Mouse (Mus musculus) heart, adult 18-20 months (tissue): ENCODE results near the gene Strn3. TPM values are rescaled to one million over a fixed set of nuclear protein-coding genes. Genes with fewer than 3 reads are reported as not detected.
"Not testable (repeated sequence)": the region's sequence is repeated elsewhere in the genome, so short reads cannot be mapped to it uniquely, and the experiment has no call there.

Source experiments
- DNase-seq, 2 experiments: peaks; one replicate each; pipeline ENCODE4 v3.0.0; 2021 to 2022; ENCODE audit warnings: mixed read lengths in 1 of 2
- total RNA-seq, 2 experiments: library from RNA; stranded (reverse); gene quantifications; 2 replicates each; pipeline ENCODE4 v1.2.3; 2021

Gene Strn3
- total RNA-seq, 2 experiments from 2014 or later: 102 to 109 TPM

DNA sequence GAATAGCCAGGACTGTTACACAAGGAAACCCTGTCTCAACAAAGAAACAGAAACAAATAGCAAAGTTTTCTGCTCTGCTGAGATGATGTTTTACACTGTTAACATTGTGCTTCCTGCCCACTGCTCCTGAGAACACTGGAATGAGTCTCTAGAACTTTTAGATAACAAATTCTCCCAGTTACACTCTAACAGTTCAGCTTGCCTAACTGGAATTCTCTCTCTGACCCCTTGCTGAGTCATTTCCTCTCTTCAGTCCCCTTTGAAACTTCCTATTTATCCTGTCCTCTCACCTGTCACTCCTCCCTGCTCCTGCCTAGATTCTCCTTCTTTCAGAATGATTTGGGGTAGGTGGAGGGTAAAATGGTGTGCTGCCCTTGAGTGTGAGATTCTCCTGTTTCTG, 2.4 kb upstream of the Strn3 start:
- no peak for DNase-seq

DNA sequence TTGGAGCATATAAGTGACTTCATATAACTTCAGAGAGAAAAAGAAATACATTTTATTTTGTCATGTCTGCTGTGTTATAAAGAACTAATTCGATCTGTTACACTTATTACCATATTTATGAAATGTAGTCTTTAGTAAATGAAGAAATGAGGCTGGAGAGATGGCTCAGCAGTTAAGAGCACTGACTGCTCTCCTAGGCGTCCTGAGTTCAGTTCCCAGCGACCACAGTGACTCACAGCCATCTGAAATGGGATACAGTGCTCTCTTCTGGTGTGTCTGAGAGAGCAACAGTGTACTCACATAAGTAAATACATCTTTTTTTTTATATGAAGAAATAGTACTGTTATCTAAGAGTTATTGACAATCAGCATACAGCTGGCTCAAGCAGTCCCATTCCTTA, 1.7 kb upstream of the Strn3 start:
- DNase-seq: no peak

DNA sequence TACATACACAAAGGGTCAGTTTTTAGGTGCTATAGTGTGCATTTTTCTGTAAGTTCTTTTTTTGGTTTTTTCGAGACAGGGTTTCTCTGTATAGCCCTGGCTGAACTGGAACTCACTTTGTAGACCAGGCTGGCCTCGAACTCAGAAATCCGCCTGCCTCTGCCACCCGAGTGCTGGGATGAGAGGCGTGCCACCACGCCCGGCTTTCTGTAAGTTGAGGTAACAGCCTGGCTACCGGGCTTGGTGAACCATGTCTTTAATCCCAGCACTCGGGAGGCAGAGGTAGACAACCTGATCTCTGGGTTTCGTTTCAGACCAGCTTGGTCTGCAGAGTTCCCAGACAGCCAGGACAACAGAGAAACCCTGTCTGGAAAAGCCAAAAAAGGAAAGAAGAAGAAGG, 1.2 kb upstream of the Strn3 start:
- DNase-seq: not testable (repeated sequence)

DNA sequence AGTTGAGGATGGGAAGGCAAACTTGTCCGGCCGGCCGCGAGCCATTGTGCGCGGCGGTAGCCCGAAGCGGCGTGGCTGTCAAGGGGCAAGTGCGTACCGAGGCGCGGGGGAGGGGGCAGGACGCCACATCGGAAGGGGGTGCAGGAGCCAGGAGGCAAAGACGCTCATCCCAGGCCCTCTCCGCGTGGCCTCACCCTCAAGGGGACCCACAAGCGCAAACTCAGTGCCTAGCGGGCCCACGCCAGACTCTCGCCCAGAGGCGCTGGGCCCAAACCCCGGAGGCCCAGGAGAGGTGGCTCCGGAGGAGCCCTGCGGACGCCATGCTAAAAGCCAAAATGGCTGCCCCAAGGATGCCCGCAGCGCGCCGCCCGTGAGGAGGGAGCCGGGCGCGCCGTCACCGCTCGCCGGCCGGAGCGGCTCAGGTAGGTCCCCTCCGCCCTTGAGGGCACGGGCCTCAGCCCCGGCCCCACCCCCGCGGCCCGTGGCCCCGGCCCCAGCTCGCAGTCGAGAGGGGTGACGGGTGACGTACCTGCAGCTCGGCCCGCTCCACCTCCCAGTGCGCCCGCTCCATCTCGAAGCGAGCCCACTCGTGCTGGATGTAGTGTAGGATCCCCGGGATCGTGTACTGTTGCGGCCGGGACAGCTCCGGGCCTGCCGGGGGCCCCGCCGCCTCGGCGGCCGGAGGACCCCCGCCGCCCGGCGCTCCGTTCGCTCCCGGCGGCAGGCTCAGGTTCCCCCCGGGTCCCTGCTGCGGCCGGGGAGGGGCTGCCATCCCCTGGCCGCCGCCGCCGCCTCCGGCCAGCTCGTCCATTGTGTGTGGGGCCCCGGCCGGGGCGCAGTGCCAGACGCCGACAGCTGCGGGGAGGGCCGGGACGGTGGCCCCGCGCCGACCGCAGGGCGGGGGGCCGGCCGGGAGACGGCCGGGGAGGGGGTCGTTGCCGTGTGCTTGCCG, 528 bp downstream of the Strn3 start, which contains the start of gene Ap4s1:
TSS of gene Ap4s1 (plus strand) at position 141 of the 952 bp plus-strand sequence.
- peak; percentile 79 to 85 for DNase-seq

DNA sequence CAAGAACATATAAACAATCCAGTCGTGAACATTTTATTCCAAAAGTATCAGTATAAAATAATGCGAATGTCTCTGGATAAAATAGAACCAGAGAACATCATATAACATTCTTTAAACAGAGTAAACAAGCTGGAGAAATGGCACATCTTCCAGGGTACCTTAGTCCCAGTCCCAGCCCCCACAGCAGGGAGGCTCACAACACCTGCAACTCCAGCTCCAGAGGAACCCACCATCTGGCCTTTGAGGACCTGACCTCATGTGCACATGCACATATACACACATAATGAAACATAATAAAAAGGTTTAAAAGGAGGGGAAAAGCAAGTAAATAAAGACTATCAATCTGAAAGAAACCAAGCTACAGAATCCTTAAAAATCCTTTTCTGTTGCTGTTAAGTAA, 3.2 kb downstream of the Strn3 start:
- no peak for DNase-seq

DNA sequence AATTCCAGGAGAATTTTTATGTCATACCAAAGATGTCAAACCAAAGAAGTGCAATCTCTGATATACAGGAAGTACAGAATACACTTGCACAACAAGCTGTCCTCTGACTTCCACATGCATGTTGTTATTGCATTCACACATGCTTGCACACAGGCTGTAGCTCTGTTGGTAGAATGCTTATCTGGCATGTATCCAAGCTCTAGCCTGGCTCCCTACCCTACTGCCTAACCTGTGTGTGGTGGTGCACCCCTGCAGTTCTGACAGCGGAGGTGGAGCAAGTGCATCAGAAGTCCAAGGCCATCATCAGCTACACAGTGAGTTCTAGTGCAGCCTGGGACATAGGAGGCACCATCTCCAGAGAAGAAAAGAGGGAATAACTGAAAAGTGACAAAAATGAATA, 12.9 kb downstream of the Strn3 start:
- peak in 1 of 2 experiments; percentile 41 for DNase-seq

DNA sequence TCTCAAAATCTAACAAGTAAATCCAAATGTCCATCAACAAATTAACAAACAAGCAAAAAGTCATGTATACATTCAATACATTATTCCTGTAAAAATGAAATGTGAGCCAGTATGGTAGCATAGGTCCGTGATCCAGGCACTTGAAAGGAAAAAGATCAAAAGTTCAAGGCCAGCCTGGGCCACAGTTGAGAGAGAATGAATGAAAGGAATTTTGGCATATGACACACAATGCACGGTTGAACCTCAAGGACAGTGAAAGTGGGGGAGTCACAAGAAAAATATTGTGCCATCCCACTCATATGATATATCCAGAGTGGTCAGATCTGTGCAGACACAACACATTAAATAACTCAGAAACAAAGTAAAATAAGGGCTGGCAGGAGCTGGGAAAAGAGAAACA, 15.3 kb downstream of the Strn3 start:
- no peak for DNase-seq

DNA sequence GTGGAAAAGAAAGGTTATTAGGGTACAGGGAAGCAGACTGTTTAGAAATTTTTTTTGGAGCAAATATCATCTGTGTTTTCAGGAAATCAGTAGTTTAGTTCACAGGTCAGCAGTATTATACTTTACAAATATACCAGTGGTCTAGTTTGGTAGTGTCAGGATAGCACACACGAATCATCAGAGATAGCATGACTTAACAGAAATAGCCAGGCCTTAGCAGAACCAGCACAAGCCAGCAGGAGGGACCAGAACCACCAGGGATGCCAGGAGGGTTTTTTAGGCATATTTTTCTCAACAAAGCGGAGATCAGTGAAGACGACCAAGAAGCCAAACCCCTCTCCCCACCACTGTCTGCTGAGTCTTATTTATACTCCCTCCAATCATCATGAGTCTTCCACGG, 18.4 kb downstream of the Strn3 start:
- DNase-seq: no peak

DNA sequence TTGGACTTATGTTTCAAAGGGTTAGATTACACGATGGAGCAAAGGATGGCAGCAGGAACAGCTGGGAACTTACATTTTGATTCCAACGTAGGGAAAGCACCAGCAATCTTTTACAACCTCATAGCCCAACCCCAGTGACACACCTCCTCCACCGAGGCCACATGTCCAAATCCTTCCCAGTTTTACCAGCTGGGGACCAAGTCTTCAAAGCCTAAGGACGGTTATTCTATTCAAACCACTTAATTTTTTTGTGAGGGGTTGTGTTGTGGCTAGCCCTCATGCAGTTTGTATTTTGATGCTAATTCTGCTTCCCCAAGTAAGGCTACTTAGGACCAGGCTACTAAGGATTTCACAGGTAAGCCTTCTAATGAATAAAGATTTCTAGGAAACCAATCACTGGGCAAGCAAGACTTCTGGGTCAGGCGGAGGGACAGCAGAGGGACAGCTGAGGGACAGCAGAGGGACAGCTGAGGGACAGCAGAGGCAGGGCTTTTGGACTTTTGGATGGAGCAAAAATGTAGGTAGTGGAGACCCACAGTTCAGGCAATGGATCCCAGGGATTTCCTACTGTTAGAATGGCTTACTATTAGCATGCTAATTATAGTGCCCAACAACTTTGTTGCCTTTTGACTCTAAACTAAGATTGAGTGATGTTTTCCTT, 20.3 kb downstream of the Strn3 start:
- DNase-seq: no peak

DNA sequence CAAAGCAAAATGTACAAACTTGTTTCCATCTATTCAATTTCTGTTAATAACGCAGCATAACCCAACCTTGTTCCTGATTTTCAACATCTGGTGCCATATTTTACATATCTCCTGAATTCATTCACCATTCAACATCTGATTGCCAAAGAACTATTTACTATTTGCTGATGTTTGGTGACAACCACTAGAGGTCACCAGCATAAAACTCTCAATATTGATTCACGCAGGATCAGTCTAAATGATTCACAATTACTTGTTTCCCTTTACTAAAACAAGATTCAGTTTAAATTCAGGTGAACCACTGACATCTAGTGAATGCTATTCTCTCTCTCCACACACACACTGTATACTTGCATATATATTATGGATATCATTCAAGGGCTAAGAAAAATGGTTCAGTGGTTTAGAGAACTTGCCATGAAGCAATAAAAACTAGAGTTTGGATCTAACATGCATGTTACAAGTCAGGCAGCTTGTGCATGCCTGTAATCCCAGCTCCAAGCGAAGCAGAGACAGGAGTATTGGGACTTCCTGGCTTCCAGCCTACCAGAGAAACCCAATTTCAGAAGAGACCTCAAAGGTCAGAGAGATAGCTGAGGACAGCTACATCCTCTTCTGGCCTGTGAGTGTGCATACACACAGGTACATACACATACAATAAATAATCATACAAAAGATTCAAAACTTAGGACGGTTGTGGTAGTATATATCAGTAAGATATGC, 24.8 kb downstream of the Strn3 start:
- DNase-seq: no peak

DNA sequence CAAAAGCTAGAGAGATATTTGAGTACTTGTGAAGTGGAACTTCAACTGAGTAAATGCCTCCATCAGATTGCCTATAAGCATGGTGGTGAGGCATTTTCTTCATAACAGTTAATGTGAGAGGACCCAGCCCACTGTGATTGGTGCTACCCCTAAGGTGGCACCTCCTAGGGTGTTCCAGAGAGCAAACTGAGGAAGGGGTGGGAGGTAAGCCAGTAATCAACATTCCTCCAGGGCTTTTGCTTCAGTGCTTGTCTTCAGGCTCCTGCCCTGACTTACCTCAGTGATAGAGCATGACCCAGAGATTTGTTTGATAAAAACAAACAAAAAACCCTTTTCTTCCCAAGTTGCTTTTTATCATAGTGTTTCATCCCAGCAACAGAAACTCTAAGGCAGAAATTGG, 27.8 kb downstream of the Strn3 start:
- DNase-seq: no peak

DNA sequence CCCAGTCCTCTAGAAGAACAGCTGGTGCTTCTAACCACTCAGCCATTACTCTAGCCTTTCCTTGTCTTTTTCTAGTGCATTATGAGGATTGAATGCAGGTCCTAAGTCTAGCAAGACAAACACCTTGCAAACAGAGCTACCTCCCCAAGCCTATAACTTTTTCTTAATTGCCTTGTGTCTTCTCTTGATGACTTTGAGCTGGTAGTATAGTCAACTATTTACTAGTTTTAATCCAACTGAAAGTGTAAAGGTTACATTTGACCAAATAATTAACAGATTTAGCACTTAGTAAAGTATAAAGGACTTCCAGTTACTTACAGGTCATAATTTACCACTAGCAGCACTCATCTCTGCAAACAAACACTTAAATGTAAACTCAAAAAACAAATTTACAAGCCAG, 28.7 kb downstream of the Strn3 start:
- no peak for DNase-seq

DNA sequence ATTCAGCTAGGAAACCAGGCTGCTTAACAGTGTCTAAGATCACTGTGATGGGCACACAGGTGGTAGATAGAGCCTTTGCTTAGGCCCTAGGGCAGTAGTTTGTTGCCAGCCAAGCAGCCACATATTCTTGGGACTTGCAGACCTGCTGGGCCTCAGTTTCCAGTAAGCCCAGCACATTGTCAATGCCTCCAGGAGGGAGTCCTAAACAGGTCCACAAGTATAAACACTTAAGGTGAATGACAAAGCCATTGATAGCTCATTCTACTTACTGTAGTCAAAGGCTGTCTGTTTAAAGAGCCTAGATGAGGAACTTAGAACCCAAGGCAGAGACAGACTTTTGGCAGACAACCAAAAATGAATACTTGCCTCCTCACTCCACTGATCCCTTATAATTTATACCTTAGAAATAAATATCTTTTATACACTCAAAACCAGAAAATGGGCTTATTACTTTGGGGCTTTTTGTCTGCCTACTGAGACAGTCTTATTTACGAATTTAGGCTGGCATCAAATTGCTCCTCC, 35.7 kb downstream of the Strn3 start:
- DNase-seq: no peak

DNA sequence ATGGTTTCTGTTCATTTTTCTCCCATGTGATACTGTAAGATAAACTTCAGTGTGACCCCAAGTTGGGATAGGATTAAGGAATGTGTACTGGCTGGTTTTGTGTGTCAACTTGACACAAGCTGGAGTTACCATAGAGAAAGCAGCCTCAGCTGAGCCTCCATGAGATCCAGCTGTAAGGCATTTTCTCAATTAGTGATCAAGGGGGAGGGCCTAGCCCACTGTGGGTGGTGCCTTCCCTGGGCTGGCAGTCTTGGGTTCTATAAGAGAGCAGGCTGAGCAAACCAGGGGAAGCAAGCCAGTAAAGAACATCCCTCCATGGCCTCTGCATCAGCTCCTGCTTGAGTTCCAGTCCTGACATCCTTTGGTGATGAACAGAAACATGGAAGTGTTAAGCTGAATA, 42.3 kb downstream of the Strn3 start:
- not testable (repeated sequence) for DNase-seq

DNA sequence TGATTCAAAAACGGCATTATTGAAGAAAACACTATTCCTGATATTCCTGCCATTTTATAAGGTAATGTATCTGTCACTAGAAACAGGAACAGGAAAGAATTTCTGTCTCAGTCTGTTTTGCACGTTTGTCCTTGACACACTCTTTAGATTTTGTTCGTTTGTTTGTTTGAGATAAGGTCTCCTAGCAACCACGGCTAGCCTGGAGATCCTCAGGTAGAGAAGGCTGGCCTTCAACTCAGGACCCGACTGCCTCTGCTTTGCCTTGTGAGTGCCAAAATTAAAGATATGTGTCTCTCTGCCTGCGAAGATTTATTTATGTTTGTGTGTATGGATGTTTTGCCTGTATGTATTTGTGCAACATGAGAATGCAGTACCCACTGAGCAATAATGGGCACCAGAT, 49.8 kb downstream of the Strn3 start:
- no peak for DNase-seq

DNA sequence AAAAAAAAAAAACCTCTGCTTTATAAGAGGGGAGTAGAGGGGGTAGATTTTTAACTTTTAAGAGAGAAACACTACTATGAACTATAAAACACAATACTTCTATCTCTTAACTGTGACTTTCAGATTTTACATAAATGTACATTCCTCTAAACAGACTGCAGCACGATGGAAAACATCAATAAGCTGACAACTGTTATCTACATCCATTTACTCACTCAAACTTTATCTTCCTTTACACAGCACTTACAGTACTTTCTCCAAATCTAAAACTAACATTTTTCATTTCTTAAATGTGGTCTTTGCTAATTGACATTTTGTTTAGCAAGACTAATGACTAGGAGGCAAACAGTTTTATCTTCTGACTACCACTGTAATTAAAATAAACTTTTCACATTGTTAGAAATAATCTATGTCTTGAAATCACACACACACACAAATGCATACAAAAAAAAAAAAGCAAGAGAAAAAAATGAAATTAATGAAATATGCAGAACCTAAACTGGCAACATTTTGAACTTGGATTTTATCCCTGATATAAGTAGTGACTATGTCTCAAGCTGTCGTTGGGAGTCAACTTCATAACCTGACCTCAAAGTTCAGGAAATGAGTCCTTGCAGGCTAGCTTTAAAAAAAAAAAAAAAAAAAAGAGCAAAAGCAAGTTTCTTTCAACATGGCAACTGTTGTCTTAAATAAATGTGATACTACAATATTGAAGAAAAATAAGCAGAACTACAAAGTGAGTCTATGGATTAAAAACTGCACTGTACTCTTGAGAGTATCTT, 54.8 kb downstream of the Strn3 start:
- DNase-seq: no peak

DNA sequence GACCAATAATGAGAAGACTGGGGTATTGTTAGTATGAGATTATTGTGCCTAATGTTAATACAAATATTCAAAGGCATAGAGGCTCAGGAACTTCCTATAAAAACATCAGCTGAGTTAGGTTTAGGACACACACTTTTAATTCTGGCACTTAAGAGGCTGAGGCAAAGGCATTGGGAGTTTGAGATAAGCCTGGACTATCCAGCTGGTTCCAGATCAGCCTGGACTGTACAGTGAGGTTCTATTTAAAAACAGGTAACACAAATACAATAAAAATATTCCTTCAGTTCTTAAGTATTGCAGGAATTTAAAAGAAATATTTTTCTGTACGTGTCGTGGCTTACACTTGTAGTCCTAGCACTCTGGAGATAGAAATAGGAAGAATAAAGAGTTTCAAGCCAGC, 55.4 kb downstream of the Strn3 start:
- peak; percentile 20 to 33 for DNase-seq

DNA sequence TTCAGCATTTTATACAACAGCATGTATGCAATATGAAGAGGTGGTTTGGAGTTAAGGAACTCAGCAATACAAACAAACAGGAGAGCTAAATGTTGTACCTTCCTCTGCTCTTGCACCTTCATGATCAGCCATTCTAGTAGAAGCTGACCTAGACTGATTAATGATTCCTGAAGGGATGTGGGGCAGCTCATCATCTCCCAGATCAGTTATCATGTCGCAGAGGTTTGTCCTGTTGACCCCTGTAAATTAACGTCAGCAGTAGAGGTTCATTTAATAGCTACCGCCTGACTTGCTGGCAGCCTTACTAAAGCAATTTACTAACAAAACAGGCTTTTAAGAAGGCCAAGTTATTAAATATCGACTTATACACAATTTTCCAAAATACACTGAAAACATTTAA, 58.2 kb downstream of the Strn3 start:
- no peak for DNase-seq

DNA sequence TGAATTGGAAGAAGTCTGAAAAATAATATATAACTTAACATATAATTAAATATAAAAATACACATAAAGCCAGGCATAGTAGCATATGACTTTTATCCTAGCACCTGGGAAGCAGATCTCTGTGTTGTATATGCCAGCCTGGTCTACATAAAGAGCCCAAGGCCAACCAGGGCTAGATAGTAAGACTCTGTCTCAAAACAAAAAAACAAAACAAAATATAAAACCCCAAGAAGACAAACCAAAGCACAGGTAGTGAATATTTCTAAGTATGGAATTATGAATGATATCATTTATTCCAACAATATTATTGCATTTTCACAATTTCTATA, 68.4 kb downstream of the Strn3 start:
- DNase-seq: no peak

DNA sequence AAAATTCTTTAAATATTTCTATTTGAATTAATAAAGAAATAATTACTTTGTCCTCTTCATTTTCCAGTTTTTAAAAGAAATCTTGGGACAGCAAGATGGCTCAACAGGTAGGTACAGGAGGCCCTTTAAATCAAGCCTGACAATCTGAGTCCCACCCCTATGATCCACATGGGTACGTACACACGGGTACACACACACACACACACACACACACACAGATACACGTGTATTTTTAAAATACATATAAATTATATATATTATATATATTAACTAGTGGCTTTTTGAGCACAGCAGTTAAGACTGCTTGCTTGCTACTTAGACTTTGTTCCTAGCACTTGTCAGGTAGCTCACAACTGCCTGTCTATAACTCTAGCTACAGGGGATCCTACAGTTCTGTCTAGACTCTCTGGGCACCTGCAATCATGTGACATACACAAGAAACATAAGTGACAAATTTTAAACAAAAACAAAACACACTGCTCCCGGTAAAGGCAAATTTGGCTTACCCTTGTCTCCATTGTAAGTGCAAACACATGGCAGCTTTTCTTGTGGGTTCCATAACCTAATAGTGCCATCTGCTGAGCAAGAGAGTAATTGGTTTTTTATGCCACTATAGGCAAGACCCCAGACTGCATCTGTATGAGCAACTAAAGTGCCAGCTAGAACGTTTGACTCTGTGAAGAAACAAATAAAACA, 68.9 kb downstream of the Strn3 start:
- DNase-seq: no peak

DNA sequence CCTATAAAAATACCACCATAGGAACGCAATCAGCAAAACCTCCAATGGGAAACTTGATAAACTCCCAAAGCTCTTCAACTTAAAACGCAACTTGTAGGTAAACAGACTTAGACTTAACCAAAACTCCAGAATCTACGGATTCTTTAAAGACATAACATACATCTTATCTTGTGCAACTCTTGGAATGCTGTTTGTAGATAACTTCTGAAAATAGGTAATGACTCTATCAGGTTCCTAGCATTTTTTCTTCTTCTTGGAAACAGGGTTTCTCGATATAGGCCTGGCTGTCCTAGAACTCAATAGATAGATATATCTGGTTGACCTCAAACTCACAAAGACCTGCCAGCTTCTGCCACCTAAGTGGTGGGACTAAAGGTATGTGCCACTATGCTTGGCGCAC, 70.5 kb downstream of the Strn3 start:
- DNase-seq: no peak
